Mouse (Mus musculus): ENCODE data around the gene Stat2.

Stat2 gene

DNA sequence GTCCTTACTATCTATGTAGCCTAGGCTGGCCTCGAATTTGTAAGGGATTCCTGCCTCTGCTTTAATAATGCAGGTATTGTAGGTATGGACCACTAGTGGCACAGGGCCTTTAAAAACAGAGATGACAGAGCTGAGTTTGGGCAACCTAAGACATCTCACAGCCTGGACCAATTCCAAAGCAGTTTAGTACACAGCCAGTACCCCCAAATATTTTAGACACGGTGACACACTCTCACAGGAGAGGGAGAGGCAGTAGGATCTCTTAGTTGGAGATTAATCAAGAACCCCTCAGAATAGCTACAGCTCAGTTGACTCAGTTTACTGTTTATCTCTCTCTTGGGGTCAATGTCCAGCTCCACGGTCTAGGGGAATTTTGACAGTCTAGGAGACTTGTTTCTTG, 32.0 kb downstream of the Stat2 start:
- ChIA-PET POLR2A (interaction anchor here in 3 of 4 experiments (0.6 to 4.5 kb wide), 43 partner anchors 10 to 640 kb away, joined by 3 to 113 read pairs (median 8); partner anchors contain the start of genes Zc3h10 (in 3 of the 3), Cnpy2 (in 2 of the 3), Nabp2 (in 2 of the 3) and Rnf41 (in 2 of the 3)), CTCF (interaction anchor here in 2 of 4 experiments (0.6 to 2.1 kb wide), 5 partner anchors 19 to 56 kb away, joined by 3 to 9 read pairs (median 5); partner anchors contain the start of gene Cnpy2 (in 1 of the 2))

DNA sequence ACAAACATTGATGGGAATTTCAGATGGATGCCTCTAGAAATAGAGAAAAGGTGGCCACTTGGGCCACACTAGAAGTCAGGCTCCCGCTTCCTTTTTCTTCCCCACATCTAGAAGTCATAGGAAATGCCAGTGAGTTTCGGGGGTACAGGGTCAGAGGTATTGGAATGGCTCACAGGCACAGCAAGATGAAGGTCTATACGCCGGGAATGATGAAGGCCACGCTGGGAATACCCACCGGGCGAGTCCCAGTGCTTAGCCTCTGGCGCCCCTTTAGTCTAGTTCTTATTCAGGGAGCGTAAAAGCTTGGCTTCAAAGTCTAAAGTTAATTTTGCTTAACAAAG, 32.4 kb downstream of the Stat2 start:
- POLR2A ChIA-PET = interaction anchor here (0.5 to 4.5 kb wide), 127 partner anchors 8 to 681 kb away, joined by 3 to 113 read pairs (median 5); partner anchors contain the start of genes Cnpy2 (in 4 of the 4), Coq10a (in 3 of the 4), Esyt1 (in 3 of the 4) and Gls2 (in 3 of the 4)
- CTCF ChIA-PET = interaction anchor here (0.6 to 2.1 kb wide), 13 partner anchors 9 to 288 kb away, joined by 3 to 12 read pairs (median 5); partner anchors contain the start of genes Cnpy2 (in 1 of the 4), Esyt1 (in 1 of the 4) and Stat2 (in 1 of the 4)

DNA sequence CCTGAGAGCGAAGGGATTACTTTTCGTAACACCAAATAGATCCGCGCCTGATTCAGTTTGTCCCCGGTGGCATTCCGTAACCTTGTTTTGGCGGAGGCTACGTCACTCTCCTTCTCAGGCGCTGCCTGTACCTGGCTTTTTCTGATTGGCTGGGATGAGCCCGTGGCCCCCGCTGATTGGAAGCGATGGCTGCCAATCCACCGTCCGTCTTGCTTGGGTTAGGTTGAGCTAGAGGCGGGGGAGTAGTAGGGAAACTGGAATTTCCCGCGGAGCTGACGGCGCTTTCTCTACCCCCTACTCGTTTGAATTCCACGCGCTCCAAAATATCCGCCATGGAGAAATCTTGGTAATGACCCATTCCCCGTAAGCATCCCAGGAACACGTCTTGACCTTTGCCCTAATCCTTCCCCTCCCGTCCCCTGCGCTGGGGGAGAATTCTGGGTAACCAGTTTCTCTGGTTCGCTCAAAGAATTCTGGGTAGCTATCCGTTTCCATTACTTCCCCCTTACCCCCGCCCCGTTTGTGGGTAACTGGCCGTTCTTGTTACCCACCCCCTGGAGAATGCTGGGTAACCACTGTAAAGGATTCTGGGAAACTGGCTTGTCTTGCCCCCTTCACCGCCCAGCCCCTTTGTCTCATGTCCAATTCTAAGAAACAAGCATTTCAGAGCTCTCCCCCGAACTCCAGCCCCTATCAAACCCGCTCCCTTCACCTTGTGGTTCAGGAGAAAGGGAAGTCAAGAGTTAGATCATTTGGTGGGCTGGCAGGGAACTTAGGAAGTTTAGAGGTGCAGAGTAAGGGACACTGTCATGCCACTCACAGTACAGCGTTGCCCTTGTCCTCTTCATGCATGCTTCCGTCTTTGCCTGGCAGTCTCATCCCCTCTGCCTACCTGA, 33.0 kb downstream of the Stat2 start, which contains the start of gene Pan2:
TSS of gene Pan2 (plus strand) at position 210 of the 896 bp plus-strand sequence.
- POLR2A ChIA-PET = interaction anchor here (0.5 to 4.5 kb wide), 155 partner anchors 9 to 682 kb away, joined by 3 to 113 read pairs (median 4); partner anchors contain the start of genes Cnpy2 (in 4 of the 4), Coq10a (in 3 of the 4), Esyt1 (in 3 of the 4) and Gls2 (in 3 of the 4)
- CTCF ChIA-PET = interaction anchor here (0.5 to 2.1 kb wide), 22 partner anchors 9 to 295 kb away, joined by 3 to 12 read pairs (median 4); partner anchors contain the start of genes Cnpy2 (in 1 of the 4), Esyt1 (in 1 of the 4), Gls2 (in 1 of the 4) and Stat2 (in 1 of the 4)

DNA sequence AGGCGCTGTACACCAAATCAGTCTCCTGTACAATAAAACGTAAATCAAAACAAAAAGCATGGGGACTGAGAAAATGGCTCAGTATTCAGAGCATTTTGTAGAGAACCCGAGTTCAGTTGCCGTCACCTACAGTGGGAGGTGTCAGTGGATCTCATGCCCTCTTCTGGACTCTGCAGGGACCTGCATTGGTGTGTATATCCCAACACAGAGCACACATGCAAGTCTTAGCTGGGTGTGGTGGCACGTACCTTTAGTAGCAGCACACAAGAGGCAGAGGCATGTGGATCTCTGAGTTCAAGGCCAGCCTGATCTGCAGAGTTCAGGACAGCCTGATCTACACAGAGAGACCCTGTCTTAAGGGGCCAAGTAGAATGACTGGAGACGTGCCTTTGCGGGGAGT, 39.3 kb downstream of the Stat2 start:
- ChIA-PET POLR2A (interaction anchor here in 2 of 4 experiments (0.5 to 2.7 kb wide), 5 partner anchors 10 to 323 kb away, joined by 3 to 14 read pairs (median 5); partner anchors contain the start of gene Cnpy2 (in 1 of the 2)), CTCF (interaction anchor here in 2 of 4 experiments (0.5 to 0.6 kb wide), 2 partner anchors 101 to 430 kb away, joined by 3 to 7 read pairs; no protein-coding TSS in a partner anchor)

DNA sequence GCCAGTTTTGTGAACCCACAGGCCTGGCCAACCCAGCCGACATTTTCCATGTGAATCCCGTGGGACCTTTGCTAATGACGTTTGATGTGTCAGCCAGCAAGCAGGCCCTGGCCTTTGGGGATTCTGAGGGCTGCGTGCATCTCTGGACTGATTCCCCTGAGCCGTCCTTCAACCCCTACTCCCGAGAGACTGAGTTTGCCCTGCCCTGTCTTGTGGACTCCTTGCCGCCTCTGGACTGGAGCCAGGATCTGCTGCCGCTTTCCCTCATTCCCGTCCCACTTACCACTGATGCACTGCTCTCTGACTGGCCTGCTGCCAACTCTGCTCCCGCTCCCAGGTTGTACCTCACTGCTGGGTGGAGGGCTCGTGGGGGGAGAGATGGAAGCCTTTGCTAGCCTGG, 39.8 kb downstream of the Stat2 start:
- POLR2A ChIA-PET = interaction anchor here in 2 of 4 experiments (0.5 to 2.7 kb wide), 4 partner anchors 10 to 322 kb away, joined by 3 to 14 read pairs (median 6); partner anchors contain the start of gene Cnpy2 (in 1 of the 2)

DNA sequence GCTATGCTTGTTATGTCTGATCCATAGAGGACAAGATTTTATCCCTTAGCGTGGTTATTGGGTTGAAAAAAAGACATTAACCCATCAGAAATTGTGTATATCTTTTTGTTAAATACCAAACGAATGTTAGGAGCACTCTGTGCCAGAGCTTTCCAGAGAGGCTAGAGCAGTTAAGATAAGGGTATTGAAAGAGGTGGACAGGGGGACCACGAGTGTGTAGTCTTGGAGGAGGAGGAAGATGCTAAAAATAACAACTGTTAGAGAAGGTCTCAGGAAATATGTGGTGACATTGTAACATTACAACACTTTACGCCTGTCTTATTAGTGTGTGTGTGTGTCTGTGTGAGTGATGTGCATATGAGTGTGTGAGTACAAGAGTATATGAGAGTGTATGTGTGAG, 40.5 kb downstream of the Stat2 start:
- POLR2A ChIA-PET = interaction anchor here in 1 of 4 experiments (2.7 kb wide), 1 partner anchor 11 kb away, joined by 14 read pairs; the partner anchor contains the start of gene Cnpy2
- CTCF ChIA-PET = no interaction called here

More for the DNA sequence above, 39.8 kb downstream of the Stat2 start:
- CTCF ChIA-PET = interaction anchor here in 1 of 4 experiments (0.5 kb wide), 1 partner anchor 100 kb away, joined by 3 read pairs; no protein-coding TSS in a partner anchor

DNA sequence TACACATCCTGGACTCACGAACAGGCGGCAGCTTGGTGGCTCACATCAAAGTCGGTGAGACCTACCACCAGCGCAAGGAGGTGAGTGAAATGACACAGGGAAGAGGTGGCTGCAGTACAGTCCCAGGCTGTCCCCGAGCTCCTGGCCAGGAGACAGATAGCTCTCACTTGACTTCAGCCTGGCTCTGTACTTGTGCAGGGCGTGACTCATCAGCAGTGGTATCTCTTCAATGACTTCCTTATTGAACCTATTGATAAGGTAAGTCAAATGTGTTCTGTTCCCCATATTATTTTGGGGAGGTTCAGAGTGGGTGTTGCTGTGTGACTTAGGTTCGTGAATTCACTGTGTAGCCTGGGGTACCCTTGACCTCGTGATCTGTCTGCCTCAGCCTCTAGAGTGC, 45.2 kb downstream of the Stat2 start:
- ChIA-PET CTCF (interaction anchor here in 3 of 4 experiments (0.6 to 1.0 kb wide), 3 partner anchors 8 to 194 kb away, joined by 3 to 7 read pairs (median 3); no protein-coding TSS in a partner anchor), POLR2A (interaction anchor here in 3 of 4 experiments (0.6 to 4.6 kb wide), 9 partner anchors 10 to 381 kb away, joined by 3 to 28 read pairs (median 5); partner anchors contain the start of genes Pan2 (in 2 of the 3), Rab5b (in 1 of the 3) and Stat2 (in 1 of the 3))

DNA sequence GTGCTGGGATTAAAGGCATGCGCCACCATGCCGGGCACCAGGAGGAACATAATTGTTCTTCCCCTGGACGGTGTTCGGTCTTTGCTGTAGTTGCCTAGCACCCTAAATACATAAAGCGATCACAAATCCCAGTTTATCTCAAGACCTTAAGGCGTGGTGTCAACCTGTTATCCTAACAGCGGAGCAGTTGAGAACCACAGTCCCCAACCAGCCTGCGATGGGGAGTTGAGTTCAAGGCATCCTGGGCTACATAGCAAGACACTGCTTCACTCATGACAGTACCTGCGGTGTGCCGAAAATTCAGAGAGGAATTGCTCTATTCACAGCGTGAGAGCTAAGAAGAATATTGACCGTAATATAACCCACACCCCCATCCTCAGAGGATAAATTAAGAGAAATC, 51.3 kb downstream of the Stat2 start:
- POLR2A ChIA-PET = interaction anchor here (0.6 to 12.0 kb wide), 110 partner anchors 8 to 856 kb away, joined by 3 to 252 read pairs (median 6); partner anchors contain the start of genes Pan2 (in 4 of the 4), Coq10a (in 3 of the 4), Cs (in 3 of the 4) and Zc3h10 (in 3 of the 4)

DNA sequence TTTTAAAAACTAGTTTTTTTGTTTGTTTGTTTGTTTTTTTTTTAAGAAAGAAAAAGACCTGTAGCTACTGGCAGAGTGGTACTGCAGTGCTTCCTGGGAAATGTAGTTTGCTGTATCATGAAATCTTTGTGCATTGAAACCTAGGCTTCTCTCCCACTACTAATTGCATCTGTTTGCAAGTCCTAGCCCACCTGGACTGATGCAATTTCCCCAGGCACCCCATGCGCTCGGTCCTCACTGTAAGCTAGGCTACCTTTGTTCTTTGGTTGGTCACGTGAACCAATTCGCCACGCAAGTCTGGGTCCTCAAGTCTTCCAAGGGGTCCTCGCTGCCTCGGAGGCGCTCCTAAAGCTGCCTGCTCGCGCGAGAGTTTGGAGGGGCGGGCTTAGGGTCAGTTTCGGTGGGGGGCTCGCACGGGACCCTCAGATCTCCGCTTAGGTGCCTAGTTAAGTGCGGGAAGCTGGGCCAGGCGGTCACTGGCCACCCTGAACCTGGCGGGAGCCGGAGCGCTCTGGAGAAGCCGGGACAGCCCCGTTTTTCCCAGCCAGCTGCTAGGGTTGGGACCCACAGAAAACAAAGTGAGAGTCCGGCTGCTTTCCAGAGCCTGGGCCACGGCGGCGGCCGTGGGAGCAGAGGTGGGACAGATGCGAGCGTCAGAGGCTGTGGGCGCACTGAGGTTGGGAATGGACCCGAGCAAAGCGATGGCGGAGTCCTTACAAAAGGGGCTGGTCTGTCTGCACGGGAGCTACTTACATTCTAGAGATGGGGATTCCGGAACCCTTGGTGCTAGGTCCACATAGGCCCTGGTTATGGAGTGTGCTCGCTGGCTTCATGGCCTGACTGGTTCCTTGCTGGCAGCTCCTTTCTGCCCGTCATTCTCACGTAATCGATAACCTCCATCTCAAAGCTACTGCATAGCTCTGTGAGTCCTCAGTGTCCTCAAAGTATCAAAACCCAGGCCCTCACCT, 52.1 kb downstream of the Stat2 start, which contains the start of gene Cnpy2:
TSS of gene Cnpy2 (plus strand) at position 319 of the 968 bp plus-strand sequence.
- ChIA-PET CTCF (interaction anchor here (0.6 to 2.1 kb wide), 22 partner anchors 9 to 810 kb away, joined by 3 to 7 read pairs (median 4); partner anchors contain the start of genes Cs (in 1 of the 4), Nabp2 (in 1 of the 4), Pa2g4 (in 1 of the 4) and Pan2 (in 1 of the 4)), POLR2A (interaction anchor here (0.6 to 12.0 kb wide), 163 partner anchors 9 to 857 kb away, joined by 3 to 252 read pairs (median 5); partner anchors contain the start of genes Coq10a (in 4 of the 4), Pan2 (in 4 of the 4), Cs (in 3 of the 4) and Esyt1 (in 3 of the 4))

More for the DNA sequence above, 51.3 kb downstream of the Stat2 start:
- CTCF ChIA-PET = interaction anchor here in 3 of 4 experiments (0.6 to 2.1 kb wide), 15 partner anchors 9 to 809 kb away, joined by 3 to 7 read pairs (median 4); partner anchors contain the start of genes Cs (in 1 of the 3), Nabp2 (in 1 of the 3), Pan2 (in 1 of the 3) and Rnf41 (in 1 of the 3)

DNA sequence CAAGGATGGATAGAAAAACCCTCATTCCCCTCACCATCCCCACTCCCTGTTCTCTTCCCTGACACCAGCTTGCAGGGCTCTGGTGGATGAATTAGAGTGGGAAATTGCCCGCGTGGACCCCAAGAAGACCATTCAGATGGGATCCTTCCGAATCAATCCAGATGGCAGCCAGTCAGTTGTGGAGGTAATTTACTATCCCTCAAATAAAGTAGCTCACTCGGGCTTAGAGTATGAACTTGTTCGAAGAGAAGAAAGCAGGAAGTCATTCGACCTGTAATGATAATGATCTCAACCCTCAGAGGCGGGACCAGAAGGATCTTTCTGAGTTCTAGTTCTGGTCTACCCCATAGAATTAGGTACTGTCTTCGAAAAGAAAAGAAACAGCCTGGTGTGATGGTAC, 53.2 kb downstream of the Stat2 start:
- CTCF ChIA-PET = interaction anchor here in 2 of 4 experiments (1.2 to 2.1 kb wide), 5 partner anchors 11 to 681 kb away, joined by 4 to 6 read pairs (median 5); partner anchors contain the start of genes Cs (in 1 of the 2), Pan2 (in 1 of the 2) and Stat6 (in 1 of the 2)
- POLR2A ChIA-PET = interaction anchor here in 3 of 4 experiments (0.6 to 12.0 kb wide), 64 partner anchors 8 to 655 kb away, joined by 3 to 252 read pairs (median 9); partner anchors contain the start of genes Coq10a (in 3 of the 3), Cs (in 3 of the 3), Pan2 (in 3 of the 3) and Spryd4 (in 3 of the 3)

DNA sequence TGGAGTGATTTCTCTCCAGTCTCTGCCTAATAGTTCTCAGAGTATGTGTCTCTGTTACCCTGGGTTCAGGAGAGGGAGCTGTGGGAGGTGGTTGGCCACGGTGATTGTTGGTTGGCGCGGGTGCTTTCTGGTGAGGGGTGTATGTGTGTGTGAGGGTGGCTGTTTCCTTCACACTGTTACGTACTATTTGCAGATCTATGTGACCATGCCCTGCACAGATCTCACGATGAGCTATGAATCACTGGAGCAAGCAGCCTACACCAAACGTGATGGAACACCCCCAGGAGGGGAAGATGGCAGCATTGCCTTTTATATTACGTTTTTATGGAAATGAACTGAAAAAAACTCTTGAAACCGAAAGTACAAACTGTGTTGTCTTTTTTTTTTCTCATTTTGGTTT, 56.5 kb downstream of the Stat2 start:
- POLR2A ChIA-PET = interaction anchor here (0.5 to 12.0 kb wide), 22 partner anchors 7 to 292 kb away, joined by 3 to 252 read pairs (median 6); partner anchors contain the start of genes Pan2 (in 3 of the 4), Cs (in 2 of the 4), Atp5b (in 1 of the 4) and Gls2 (in 1 of the 4)
- CTCF ChIA-PET = interaction anchor here in 3 of 4 experiments (0.5 to 1.1 kb wide), 7 partner anchors 8 to 127 kb away, joined by 3 to 6 read pairs (median 3); partner anchors contain the start of gene Cs (in 1 of the 3)

DNA sequence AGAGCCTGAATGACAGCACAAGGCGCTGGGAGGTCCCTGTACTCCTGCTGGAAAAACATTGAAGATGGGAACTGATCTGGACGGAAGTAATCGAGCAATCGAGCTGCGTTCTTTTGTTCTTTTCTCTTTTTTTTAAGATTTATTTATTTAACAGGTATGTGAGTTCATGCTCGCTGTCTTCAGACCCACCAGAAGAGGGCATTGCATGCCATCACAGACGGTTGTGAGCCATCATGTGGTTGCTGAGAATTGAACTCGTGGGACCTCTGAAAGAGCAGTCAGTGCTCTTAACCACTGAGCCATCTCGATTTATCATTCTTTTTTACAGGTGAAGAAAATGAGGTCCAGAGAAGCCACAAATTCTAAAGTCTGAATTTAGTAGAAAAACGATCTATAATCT, 57.3 kb downstream of the Stat2 start:
- POLR2A ChIA-PET = interaction anchor here in 3 of 4 experiments (0.7 to 12.0 kb wide), 8 partner anchors 10 to 257 kb away, joined by 3 to 252 read pairs (median 3); partner anchors contain the start of genes Coq10a (in 1 of the 3), Cs (in 1 of the 3) and Pan2 (in 1 of the 3)

DNA sequence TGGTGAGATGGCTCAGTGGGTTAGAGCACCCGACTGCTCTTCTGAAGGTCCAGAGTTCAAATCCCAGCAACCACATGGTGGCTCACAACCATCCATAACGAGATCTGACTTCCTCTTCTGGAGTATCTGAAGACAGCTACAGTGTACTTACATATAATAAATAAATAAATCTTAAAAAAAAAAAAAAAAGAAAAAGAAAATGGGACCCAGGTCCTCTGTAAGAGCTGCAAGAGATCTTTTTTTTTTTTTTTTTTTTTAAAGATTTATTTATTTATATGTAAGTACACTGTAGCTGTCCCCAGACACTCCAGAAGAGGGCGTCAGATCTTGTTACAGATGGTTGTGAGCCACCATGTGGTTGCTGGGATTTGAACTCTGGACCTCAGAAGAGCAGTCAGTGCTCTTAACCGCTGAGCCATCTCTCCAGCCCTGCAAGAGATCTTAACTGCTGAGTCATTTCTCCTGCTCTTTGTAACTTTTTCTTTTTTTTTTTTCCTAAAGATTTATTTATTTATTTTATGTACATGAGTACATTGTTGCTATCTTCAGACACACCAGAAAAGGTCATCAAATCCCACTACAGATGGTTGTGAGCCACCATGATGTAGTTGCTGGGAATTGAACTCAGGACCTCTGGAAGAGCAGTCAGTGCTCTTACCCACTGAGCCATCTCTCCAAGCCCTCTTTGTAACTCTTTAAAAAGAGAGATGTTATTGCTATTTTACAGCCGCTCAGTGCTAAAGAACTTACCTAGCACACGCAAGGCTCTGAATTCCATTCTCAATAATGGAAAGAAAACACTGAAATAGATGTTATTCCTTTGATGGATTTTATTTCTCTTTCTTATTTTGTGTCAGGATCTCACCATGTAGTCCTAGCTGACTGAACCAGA, 62.2 kb downstream of the Stat2 start:
- POLR2A ChIA-PET = interaction anchor here in 3 of 4 experiments (0.6 to 14.1 kb wide), 11 partner anchors 8 to 1272 kb away, joined by 3 to 252 read pairs (median 4); partner anchors contain the start of genes Cnpy2 (in 3 of the 3), Esyt1 (in 1 of the 3), Nabp2 (in 1 of the 3) and Rnf41 (in 1 of the 3)
- CTCF ChIA-PET = interaction anchor here in 3 of 4 experiments (0.6 to 0.7 kb wide), 5 partner anchors 9 to 558 kb away, joined by 3 read pairs; partner anchors contain the start of gene Pa2g4 (in 1 of the 3)

More for the DNA sequence above, 57.3 kb downstream of the Stat2 start:
- CTCF ChIA-PET = interaction anchor here in 2 of 4 experiments (0.9 to 1.5 kb wide), 5 partner anchors 9 to 84 kb away, joined by 3 to 4 read pairs (median 3); partner anchors contain the start of genes Nabp2 (in 1 of the 2) and Rnf41 (in 1 of the 2)

DNA sequence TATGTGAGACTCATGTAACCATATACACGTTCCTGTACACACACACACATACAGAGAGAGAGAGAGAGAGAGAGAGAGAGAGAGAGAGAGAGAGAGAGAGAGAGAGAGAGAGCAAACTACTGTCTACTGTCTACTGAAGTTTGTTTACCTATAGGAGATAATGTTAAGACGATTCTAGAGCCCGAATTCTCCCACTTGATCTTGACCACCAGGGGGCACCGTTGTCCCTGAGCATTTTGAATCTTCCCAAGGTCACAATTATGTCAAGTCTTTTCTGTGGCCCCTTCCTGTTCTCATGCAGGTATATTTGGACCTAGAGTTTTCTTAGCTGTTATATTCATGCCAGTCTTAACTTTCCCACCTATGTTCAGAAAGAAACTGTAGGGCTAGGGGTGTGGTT, 65.2 kb downstream of the Stat2 start:
- CTCF ChIA-PET = interaction anchor here (0.5 to 1.9 kb wide), 24 partner anchors 8 to 781 kb away, joined by 3 to 8 read pairs (median 3); partner anchors contain the start of genes Cnpy2 (in 2 of the 4), Nabp2 (in 1 of the 4), Pan2 (in 1 of the 4) and Rnf41 (in 1 of the 4)
- POLR2A ChIA-PET = interaction anchor here in 3 of 4 experiments (1.0 to 14.1 kb wide), 21 partner anchors 9 to 212 kb away, joined by 3 to 252 read pairs (median 4); partner anchors contain the start of genes Cnpy2 (in 3 of the 3), Zc3h10 (in 2 of the 3), Coq10a (in 1 of the 3) and Gls2 (in 1 of the 3)

Measured in embryonic stem cell, embryonic (primary cell).